Mouse (Mus musculus) C2C12 (cell line): ENCODE measurements at regions not wholly inside any gene's neighbourhood (a gene's known extent, or its start where the extent isn't known, plus 50 kb on each side); places are given as distances from the start of the nearest gene placed in this dataset.
"Not testable (repeated sequence)": the region's sequence is repeated elsewhere in the genome, so short reads cannot be mapped to it uniquely, and the experiment has no call there.

Experiments used
- H3K27me3 ChIP-seq: one replicate; pipeline ENCODE4 v1.6.1; 2011; ENCODE audit not compliant: control insufficient read depth, insufficient read depth, insufficient read length
- H3K36me3 ChIP-seq: one replicate; pipeline ENCODE4 v1.6.1; 2011; ENCODE audit not compliant: control insufficient read depth, insufficient read depth
- H3K4me3 ChIP-seq: one replicate; pipeline ENCODE4 v1.5.1; 2011; ENCODE audit warnings: mild to moderate bottlenecking, control low read depth; ENCODE audit not compliant: poor library complexity, insufficient read depth, severe bottlenecking
- H3K79me2 ChIP-seq: one replicate; pipeline ENCODE4 v1.6.1; 2011; ENCODE audit not compliant: control insufficient read depth, insufficient read depth
- H3K79me3 ChIP-seq: one replicate; pipeline ENCODE4 v1.6.1; 2011; ENCODE audit warnings: low read depth, control low read depth
- H3ac ChIP-seq: one replicate; pipeline ENCODE3; 2011; ENCODE audit warnings: low read depth; ENCODE audit not compliant: control insufficient read depth, insufficient read length
- CEBPB ChIP-seq: IDR thresholded peaks from one replicate; pipeline ENCODE4 v1.6.1; 2011; ENCODE audit warnings: low read depth, mild to moderate bottlenecking, control low read depth, moderate library complexity
- CTCF ChIP-seq: IDR thresholded peaks from one replicate; pipeline ENCODE4 v1.5.1; 2011; ENCODE audit not compliant: control insufficient read depth, insufficient read depth, insufficient read length
- FOSL1 ChIP-seq: IDR thresholded peaks from one replicate; pipeline ENCODE4 v1.8.0; 2011; ENCODE audit warnings: mild to moderate bottlenecking, low read length; ENCODE audit not compliant: poor library complexity, insufficient read depth, severe bottlenecking
- MAX ChIP-seq: IDR thresholded peaks from one replicate; pipeline ENCODE4 v1.6.1; 2011; ENCODE audit warnings: mild to moderate bottlenecking, control low read depth
- MYOD1 ChIP-seq: IDR thresholded peaks from one replicate; pipeline ENCODE4 v1.6.1; 2011; ENCODE audit warnings: low read depth; ENCODE audit not compliant: control insufficient read depth, insufficient read length
- MYOG ChIP-seq: IDR thresholded peaks from one replicate; pipeline ENCODE4 v1.6.1; 2011; ENCODE audit not compliant: control insufficient read depth, insufficient read length; ENCODE audit errors: extremely low read depth
- USF1 ChIP-seq: IDR thresholded peaks from one replicate; pipeline ENCODE4 v1.6.1; 2011; ENCODE audit warnings: low read depth, mild to moderate bottlenecking, control low read depth, moderate library complexity

DNA sequence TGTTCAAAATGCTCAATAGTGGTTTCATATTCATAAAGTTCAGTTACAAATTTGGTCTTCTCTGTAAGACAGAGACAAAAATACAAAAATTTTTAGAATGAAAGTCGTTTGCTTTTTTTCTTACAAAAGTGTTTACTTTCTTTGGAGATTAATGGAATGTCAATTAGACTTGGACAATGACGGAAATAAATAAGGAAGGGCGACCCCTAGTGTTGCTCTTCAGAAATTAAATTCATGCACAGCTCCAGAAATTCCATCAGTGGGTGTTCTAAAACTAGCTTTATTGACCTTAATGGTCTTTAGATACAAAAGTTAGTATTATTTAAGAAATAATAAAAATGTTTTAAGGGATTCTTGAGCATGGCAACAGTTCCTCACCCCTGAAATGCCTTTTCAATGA is 141.8 kb upstream of the Lama2 start:
- Histone ChIP-seq H3ac (no peak overlapping the region), H3K79me2 (no peaks in the 10 kb centered on the region), H3K79me3 (no peaks in the 10 kb centered on the region), H3K27me3 (no peaks in the 10 kb centered on the region), H3K36me3 (no peaks in the 10 kb centered on the region), H3K4me3 (no peak overlapping the region)
- TF ChIP-seq USF1 (no peak), CEBPB (no peak)

DNA sequence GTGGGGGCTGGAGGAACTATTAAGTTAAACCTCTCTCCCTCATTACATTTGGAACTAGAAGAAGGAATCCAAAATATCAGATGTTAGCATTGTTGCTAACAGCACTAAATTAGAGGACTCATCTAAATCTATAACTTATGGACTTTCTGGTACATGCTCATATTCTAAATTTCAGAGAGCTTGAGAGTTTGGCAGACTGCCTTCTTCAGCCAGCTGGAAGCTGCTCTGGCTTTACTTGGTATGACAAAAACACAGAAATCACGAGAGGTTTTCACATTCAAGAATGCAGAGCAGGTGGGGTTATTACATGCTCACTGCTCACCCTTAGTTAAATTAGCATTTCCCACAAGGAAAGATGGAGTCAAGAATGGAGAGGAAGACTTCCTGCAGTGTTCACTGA is 182.8 kb upstream of the Lama2 start:
- no peak overlapping the region for H3K4me3 ChIP-seq
- no peaks in the 10 kb centered on the region for H3K79me2 ChIP-seq
- TF ChIP-seq CEBPB (no peak), FOSL1 (no peak), USF1 (no peak), MYOG (no peak), MYOD1 (no peak), MAX (no peak), CTCF (no peak)
- no peaks in the 10 kb centered on the region for H3K79me3 ChIP-seq
- H3K27me3 ChIP-seq: no peaks in the 10 kb centered on the region
- H3K36me3 ChIP-seq: no peaks in the 10 kb centered on the region
- H3ac ChIP-seq: no peak overlapping the region

DNA sequence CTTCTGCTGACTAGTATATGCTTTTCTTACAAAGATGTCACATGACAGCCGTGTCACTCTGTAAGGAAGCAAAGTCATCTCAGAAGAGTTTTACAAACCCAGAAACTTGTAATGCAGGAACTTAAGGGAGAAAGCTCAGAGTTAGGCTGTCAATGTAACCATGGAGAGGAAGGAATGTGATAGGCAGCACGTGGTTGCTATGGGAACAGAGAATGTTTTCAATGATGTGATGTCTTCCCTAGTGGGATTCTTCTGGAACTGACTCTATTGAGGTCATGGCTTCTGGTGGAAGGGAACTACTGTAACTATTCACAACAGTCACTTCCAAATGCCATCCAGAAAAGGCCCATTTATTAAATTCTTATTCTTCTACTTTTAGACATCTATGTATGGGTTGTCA is 190.0 kb upstream of the Lama2 start:
- no peaks in the 10 kb centered on the region for H3K79me2 ChIP-seq
- H3K79me3 ChIP-seq: no peaks in the 10 kb centered on the region
- TF ChIP-seq FOSL1 (no peak), MYOD1 (no peak), MAX (no peak), CEBPB (no peak)
- no peaks in the 10 kb centered on the region for H3K27me3 ChIP-seq
- no peak overlapping the region for H3K4me3 ChIP-seq
- no peak overlapping the region for H3ac ChIP-seq
- H3K36me3 ChIP-seq: no peaks in the 10 kb centered on the region

DNA sequence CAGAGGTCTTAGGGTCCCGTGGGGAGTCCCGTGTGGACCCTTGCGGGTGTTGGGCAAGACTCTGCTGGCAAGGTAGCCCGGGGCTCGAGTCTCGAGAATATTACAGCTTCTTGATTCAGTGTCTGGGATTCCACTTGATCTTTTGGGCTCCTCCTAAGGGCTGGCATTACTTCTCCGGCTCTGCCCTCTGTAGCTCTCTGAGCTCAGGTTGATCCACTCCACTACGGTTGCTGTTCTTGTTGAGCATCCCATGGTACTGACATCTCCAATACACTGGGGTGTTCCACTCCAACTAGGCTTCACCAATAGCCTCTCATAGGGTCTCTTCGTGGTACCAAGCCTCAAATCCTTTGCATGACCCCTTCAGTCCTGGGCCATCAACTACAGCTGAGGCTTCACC is 206.1 kb upstream of the Lama2 start:
- not testable (repeated sequence) for H3K4me3 ChIP-seq, H3K79me3 ChIP-seq, H3K79me2 ChIP-seq, H3K36me3 ChIP-seq, H3ac ChIP-seq, H3K27me3 ChIP-seq

DNA sequence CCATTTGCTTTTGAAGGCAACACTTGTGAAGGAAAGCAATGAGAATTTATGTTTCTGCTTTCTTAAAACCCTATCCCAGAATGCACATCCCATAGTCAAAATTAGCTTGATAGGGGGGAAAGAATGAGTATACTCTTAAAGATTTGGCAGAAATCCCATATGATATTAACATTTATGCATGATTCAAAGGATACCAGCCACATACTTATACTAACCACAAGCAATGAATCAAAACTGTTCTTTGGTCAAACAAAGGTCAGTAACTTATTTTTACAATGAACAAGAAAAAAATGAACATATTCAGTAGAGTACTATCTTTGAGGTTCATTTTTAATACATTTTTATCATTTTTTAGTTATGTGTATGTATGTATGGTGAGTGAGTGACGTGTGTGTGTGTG is 208.8 kb upstream of the Lama2 start:
- Histone ChIP-seq H3K79me3 (no peaks in the 10 kb centered on the region), H3K36me3 (no peaks in the 10 kb centered on the region), H3K79me2 (no peaks in the 10 kb centered on the region), H3K27me3 (no peaks in the 10 kb centered on the region), H3K4me3 (no peak overlapping the region), H3ac (no peak overlapping the region)
- TF ChIP-seq CEBPB (no peak), CTCF (no peak), MYOD1 (no peak), MYOG (no peak), USF1 (no peak), FOSL1 (no peak), MAX (no peak)

DNA sequence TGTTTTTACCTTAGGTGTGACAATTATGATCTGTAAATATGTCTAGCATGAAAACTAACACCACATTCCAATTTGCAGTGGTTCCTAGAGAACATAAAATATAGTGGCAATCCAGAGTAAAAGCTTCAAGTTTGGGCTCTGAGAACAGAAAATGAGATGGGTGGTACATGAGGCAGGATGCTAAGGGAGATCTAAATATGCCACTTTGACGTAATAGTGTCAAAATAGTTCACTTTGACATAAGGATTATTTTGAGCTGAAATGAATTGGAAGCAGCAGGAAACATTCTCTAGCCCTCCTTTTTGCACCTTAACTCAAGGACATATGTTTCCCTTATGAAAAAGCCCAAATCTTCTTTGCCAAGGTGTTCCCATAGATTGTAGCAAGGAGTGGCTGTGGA is 219.1 kb upstream of the Lama2 start:
- H3K4me3 ChIP-seq: no peak overlapping the region
- H3K79me2 ChIP-seq: no peaks in the 10 kb centered on the region
- no peak overlapping the region for H3ac ChIP-seq
- H3K27me3 ChIP-seq: no peaks in the 10 kb centered on the region
- TF ChIP-seq USF1 (no peak), MAX (no peak), MYOG (no peak), CTCF (no peak), CEBPB (no peak), FOSL1 (no peak), MYOD1 (no peak)
- no peaks in the 10 kb centered on the region for H3K79me3 ChIP-seq
- no peaks in the 10 kb centered on the region for H3K36me3 ChIP-seq
